Mouse (Mus musculus): ENCODE measurements around the gene Gm19684.

- TF ChIP-seq CTCF (IDR thresholded peaks at IDR 0.05; ENCODE audit: low read depth) (no peak), EP300 (IDR thresholded peaks at IDR 0.05; ENCODE audit: low read depth) (no peak)
These were observed 39.9 kb downstream of the Gm19684 start for GRCm38 (mm10) chr17:36161129-36162051.
